Mouse (Mus musculus) kidney, adult 18-20 months (tissue): ENCODE data around the gene Rpl35a.
"Not testable (repeated sequence)": the region's sequence is repeated elsewhere in the genome, so short reads cannot be mapped to it uniquely, and the experiment has no call there.

Experiments
- DNase-seq: peaks from one replicate; pipeline ENCODE4 v3.0.0; 2021

Rpl35a gene

DNA sequence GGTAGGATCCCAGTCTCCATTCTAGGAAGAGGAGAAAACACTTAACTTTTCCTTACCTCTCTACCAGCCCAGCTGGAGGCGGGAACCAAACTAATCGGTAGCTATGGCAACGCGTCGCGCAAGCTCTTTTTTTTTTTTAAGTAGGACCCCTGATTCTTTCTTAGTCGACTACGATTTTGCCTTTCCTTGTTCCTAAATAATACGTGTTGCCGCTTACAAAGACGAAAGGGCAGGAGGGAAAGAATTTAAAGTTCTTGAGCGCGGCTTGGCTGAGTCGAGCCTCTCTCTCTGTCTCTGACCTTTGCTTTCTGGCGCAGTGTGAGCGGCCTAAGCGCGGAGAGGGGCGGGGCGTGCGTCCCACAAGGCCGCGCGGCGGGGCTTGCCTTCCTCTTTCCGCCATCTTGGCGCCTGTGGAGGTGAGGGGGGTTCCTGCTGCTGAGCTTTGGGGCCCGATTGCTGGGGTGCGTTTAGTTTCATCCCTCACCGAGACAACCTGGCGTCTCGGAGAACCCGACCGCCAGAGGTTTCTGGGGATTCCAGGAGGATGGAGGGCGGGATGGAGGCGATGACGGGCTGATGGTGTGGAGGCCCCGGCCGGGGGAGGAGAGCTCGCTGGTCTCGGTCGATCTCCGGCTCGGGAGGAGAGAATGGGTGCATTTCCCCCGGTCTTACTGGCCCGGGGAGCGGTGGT is at the start of gene Rpl35a, which contains the start of gene Iqcg:
Gene Rpl35a (plus strand): TSS at position 359 of the 691 bp plus-strand sequence.
Gene Iqcg (minus strand): TSS at position 124 of the 691 bp plus-strand sequence.
- peak; percentile 95 for DNase-seq

DNA sequence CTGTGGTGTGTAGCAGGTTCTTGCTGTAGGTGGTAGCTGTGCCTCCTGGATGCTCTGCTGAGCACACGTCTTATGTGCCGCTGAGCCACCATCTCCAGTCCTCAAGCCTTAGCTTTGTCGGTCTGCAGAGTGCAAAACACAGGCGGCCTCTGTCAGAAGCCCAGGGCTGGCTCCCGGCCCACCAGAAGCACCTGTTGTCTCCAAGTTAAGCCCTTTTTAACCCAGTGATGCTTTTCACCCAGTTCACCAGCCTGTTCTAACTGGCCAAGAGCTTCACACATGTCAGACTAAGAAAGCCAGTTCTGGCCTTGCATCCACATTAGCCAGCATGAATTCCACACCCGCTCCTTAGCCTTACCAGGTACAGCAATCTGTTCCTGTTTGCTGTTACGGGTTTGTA is 49.4 kb upstream of the Rpl35a start:
- DNase-seq, result no peak

DNA sequence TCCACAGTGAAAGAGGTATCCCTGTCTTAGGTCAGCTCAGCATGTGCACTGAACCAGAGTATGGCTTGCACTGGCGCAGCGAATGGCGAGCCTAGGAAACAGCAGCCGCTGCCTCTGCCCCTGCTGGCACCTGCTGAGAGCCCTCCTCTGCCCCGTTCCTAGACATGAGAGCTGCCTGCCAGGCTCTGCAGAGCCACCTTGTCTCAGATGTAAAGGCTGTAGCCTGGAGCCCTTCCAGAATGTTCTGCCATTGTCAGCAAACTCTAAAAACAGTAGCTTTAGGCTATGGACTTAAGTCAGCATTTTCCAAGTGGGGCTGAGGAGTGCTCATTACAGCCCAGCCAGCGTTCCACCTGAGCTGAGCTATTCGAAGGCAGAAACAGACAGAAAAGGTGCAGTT is 48.8 kb upstream of the Rpl35a start:
- DNase-seq, result peak; percentile 38

DNA sequence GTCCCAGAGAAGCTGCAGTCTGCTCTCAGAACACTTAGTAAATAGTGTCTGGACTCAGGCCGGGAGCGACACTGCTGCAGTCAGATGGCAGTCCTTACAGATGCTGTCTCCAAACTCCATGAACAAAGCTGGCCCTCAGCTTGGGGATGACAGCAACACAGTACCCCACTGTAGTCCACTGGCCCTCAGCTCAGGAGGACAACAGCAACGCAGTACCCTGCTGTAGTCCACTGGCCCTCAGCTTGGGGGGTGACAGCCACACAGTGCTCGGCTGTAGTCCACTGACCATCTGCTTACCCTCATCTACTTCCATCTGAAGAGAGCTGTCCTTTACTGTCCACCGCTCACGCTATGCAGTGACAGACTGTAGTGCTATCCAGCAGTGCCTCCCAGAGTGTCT is 46.1 kb upstream of the Rpl35a start:
- DNase-seq, result no peak

DNA sequence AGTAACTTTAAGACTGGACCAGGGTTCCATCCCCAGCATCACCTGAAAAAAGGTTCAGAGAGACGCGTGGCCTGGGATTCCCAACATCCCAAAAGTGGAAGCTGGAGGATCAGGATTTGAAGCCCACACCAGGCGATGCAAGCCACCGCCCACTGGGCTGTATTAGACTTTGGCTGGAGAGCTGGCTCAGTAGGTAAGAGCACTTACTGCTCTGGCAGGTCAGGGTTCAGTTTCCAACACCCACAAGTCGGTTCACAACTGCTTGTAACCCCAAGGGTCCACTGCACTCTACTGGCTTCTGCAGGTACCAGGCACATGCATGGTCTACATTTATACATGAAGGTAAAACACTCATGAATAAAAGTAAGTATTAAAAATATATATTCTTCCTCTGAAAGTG is 42.5 kb upstream of the Rpl35a start:
- no peak for DNase-seq

DNA sequence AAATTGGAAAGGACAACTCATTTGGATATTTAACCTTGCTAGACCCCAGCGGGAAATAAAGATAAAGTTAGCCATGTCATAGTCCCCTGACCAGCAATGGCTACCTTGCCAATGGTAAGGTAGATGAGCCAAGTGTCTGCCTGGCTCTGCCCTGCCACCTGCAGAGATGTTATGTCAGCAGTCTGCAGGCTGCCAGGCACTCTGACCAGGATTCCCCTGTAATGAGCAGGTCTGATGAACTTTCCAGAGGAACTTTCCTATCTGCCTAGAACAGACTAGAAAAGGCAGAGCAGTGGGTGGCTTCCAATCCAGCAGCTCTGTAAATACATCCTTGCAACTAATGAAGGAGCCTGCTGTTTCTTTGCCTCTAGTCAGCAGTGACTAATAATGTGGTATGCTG is 41.3 kb upstream of the Rpl35a start:
- DNase-seq, result peak; percentile 43

DNA sequence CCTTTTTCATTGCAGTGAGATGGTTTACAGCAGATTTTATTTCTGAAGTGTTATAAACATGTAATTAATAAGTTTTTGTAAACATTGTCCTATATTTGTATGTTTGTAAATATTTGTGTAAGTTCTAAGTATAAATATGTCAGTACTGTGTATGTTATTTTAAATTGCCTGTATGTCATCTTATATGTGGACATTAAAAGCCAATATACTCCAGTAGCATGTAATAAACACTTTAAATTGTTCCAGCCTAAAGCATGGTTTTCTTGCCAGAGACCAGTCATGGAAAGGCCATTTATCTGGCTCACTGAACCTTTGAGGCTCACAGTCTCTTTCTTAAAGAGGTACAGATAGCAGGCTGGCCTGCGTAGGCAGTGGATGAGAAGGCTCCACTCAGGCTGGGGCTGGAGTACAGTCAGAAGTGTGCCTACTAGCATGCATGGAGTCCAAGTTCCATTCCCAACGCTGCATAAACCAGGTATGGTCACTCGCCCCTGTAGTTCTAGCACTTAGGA is 40.8 kb upstream of the Rpl35a start:
- no peak for DNase-seq

DNA sequence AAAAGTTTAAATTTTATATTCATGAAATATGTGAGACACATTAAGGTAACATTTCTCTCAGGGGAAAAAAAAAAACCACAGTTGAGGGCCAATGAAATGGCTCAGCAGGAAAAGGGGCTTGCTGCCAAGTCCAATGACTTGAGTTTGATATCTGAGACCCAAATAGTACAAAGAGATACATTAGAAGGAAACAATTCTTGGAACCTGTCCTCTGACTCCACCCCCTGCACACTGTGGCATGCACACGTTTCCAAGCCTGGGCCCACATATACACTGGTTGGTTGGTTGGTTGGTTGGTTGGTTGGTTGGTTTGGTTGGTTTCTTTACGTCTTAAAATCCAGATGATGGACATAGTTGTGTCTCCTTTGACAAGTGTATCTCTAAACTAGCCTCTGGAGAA is 40.3 kb upstream of the Rpl35a start:
- DNase-seq, result no peak

DNA sequence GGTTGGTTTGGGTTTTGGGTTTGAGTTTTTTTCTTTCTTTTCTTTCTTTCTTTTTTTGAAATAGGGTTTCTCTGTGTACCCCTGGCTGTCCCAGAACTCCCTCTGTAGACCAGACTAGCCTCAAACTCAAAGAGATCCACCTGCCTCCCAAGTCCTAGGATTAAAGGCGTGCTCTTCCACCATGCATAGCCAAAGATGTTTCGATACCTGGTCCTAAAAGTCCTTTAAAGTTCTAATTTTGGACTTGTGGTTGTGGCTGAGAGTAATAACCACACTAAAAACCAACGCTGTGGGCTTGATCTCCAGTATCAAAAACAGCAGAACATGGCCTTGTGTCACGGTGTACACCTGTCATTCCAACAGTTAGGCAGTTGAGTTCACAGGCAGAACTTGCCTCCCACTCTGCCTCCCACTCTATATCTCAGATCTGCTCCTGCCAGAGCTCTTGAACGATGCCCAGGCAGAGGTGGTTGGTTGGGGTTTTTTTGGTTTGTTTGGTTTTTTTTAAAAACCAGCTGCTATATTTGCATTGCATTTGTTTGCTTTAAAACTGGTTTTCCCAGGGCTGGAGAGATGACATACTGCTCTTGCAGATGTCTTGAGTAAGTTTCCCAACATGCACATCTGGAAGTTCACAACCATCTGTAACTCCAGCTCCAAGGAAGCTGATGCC is 38.4 kb upstream of the Rpl35a start:
- DNase-seq, result no peak

DNA sequence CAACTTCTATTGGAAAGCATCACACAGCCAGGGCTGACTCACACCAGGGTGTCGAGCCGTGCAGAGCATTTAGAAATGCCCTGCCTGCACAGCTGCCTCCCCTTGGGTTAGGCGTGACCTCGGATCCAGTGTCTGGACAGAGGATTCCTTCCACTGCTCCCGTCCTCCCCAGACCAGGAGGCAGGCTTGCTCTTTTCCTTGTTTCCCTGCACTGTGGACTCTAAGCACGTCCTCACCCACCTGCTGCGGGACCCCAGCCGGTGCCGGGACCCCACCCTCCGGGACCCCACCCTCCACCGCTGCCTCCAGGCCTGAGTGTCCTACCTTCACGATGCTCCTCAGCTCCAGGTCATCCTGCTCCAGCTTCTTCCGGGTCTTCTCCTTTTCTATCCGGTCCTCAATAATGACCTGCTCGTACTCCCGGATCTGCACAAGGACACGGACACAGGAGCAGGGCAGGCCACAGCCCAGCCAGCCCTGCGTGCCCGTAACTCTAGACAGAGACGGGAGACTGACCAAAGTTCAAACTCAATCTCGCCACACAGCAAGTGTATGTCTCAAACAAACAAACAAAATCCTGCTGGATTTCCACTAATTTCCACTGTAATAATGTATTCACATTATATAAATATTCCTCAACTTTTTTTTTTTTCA is 37.0 kb upstream of the Rpl35a start:
- peak; percentile 50 for DNase-seq

DNA sequence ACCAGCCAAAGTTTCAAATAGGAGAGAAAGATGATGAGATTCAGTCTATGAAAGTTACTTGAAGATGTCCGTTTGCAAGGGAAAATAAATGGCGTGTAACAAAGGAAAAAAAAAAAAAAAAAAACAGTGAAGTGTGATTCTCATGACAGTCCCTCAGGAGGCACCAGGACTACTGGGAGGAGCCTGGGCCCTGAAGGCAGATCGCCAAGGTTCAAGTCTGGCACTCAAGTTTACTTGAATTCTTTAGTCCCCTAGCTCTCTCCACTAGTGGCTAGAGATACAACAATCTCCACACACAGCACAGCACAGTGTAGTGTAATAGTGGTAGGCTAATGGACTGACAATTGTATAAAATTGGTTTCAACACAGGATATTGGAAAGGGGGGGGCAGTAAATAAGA is 34.9 kb upstream of the Rpl35a start:
- no peak for DNase-seq

DNA sequence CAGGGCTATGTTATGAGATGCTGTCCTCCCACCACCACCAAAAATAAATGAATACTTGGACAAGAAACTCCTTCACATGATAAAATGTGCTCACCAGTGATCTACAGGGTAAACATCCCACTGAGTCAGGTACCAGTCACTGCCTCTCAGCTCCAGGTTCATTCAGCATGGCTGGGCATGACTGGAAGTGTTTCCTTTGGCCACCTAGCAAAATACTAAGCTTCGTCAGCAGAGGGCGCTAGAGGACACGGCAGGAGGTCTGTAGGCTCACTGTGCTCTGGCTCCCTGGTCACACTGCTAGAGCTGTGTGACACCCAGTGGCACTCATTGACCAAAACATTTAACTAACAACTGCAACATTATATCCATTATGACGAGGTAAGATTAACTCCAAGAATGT is 32.5 kb upstream of the Rpl35a start:
- peak; percentile 87 for DNase-seq

DNA sequence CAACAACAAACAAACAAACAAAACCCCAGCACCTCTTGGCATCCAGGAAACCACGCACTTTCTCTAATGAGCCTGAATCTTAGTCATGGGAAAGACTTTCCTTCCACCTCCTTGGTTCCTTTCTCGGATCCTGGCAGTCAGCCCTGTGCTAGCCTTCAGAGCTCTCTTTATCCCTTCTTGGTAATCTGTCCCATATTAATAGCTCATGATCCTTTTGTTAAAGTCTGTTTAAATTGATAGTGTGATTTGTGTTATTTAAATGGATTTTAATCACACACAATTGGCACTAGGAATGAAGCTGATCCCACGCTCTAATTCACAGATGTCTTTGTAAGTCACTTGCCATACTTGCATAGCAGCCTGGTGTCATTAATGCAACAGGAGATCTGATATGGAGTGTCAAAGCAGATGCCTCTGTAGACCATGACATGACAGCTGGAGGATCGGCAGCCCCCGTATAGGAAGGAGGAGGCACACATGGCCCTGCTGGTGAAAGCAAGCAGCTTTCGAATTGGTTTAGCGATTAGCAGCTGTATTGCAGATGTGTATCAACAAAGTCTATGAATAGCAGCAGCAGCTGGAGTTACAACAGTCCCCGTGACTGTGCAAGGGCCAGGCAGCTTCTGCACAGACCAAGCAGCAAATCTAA is 31.7 kb upstream of the Rpl35a start:
- DNase-seq, result no peak

DNA sequence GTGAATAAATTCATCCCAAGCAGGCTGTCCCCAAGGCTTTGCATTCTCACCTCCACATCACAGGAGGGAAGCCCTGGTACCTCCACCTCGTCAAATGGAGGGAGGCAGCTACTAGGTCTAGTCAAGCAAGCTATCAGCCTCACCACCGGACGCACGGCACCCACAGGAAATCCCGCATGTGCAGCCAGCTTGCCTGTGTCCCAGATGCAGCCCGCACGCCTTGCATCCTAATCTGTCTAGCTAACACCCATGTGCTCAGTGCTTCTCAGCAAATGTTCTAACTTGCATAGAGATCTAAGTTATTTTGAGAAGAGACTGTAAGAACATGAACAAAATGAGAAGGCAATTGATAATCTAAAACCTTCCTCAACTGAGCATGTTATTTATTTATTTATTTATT is 29.9 kb upstream of the Rpl35a start:
- no peak for DNase-seq

DNA sequence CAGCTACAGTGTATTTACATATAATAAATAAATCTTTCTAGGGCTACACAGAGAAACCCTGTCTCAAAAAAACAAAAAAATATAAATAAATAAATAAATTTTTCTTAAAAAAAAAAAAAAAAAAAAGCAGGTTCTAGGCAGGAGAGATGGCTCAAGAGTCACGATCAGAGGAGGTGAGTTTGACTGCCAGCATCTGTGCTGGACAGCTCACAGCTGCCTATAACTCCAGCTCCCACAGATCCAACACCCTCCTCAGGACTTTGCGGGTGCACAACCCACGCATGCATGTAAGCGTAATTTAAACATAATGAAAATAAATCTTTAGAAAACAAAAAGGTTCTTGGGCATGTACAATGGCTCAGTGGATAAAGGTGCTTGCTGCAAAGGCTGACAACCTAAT is 20.2 kb upstream of the Rpl35a start:
- DNase-seq, result no peak

DNA sequence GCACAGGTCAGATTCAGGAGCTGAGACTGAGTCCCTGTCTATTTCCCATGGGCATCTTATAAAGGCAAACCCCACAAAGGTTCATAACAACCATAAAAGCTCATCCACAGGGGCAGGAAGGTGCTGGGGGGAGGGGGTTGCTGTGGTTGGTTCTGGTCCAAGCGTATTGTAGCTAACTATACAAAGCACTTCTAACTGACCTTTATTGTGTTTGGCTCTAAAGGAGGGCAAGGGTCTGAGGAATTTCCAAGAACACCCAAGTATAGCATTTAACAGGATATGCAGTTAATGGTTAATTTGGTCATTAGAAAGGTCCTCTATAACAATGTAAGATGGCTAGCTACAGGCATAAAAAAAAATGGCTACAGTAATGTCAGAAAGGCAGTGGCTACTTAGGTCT is 13.6 kb upstream of the Rpl35a start:
- no peak for DNase-seq

DNA sequence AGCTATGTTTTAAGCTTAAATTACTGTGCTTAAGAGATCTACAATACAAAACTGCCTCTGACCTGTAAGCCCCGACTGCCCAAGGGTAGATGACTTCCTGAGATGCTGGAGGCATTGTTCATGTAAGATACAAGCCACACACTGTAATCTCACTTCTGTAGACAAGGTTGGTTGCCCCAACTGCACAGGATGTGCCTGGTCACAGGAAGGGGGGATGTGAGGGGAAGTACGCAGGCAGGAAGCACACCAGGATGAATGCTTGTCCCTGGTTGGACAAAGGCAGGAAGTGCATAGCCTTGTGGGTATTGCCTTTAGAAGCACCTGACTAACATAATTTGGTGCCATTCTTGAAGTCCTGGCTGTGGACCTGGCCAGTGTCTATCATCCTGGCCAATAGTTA is 13.0 kb upstream of the Rpl35a start:
- no peak for DNase-seq

DNA sequence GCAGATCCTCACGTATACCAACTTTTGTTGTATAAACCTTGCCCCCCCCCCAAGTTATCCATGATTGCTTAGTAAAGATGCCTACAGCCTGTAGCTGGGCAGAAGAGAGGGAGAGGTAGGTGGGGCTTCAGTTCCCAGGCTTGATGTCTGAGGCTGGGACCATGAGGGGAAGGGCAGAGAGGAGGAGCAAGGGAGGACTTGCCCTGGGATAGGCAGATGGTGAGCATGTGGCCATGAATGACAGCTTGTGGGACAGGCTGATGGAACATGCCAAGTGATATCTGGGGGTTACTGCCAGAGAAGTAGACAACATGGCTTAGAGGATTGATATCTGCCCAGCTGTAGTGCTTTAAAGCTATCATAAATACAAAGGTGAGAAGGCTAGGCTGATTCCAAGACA is 8.2 kb upstream of the Rpl35a start:
- DNase-seq, result no peak

DNA sequence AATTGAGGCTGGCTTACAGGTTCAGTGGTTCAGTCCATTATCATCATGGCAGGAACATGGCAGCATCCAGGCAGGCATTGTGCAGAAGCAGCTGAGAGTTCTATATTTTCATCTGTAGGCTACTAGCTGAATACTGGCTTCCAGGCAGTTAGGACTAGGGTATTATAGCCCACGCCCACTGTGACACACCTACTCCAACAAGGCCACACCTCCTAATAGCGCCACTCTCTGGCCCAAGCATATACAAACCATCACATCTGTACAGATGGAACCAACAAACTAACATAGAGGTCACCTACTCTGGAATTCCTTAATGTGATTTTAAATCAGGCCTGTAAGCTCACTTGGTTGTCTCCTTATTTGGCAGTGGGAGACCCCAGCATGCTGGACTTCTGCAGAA is 7.6 kb upstream of the Rpl35a start:
- DNase-seq, result no peak

DNA sequence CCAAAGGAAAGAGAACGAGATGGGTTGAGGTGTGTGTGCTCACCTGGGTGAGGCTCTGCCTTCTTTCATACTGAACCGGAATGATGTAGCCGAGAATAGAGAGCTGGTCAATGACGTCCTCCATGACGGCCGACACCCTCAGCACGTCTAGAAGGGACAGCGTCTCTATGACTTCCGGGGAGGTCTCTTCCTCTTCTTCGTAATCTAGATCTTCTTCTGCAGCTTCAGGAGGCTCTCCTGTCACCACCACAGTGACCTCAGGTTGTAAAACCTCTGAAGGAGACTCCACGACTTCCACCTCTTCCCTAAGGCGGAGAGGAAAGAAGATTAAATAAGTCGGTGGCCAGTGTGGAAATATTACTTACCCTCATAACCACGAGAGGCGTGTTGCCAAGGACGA is 6.4 kb upstream of the Rpl35a start:
- DNase-seq, result no peak

DNA sequence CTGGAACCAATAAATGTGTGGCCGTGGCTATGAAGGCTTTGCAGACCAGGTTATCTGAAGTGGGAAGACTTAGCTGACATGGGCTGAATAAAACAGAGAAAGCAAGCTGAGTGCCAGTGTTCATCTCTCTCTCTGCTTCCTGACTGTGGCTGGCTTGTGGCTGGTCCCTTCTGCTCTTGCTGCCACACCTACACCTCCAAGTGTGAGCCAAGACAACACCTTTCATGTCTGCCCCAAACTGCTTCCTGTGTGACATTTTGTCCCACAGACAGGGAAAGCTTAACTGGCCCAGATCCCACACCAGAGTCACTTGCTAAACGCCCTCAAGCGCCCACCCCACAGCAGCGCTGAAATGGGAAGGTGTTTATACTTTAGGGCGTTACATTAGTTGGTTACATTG is 3.1 kb upstream of the Rpl35a start:
- DNase-seq, result no peak

DNA sequence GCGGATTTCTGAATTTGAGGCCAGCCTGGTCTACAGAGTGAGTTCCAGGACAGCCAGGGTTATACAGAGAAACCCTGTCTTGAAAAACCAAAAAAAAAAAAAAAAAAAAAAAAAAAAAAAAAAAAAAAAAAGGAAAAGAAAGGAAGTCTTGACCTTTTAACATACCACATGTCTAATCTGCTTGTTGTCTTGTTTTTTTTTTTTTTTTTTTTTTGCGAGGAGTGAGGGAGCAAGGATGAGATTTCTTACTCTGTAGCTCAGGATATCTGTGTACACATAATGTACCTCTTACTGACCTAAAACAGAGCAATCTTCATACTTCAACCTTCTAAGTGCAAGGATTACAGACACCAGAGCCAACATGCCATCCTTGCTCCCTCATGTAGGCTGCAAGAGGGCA is 1.3 kb upstream of the Rpl35a start:
- DNase-seq, result not testable (repeated sequence)

DNA sequence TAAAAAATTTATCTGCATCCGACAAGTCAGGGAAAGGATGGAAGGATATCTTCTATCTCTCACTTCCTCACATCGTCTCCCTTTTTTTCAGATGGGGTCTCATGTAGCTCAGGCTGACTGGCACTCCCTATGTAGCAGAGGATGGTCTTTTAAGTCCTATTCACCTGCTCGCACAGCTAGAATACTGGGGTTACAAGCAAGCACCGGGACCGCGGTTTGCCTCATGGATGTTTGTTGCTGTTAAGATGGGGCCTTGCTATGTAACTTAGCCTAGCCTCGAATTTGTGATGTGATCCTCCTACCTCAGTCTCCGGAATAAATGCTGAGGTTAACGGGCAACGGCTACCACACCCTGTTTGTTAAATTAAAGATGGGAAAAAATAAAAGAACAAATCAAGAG is 598 bp upstream of the Rpl35a start:
- DNase-seq, result no peak

DNA sequence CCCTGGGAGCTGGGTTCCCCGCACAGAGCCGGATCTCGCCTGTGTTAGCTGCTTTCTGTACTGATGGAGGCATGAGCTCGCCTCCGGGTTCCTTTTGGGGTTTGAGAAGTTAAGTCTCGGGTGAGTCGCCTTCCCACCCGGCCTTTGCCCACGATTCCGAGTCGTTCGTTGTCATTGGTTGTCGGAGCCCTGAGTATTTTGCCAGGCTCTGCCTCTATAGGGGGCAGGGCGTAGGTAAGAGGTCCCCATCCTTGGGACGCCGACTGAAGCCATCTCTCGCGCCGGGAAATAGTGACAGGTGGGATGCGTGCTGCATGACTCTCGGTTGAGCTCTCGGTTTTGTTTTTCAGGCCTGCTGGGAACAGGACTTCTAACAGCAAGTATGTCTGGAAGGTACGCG is 533 bp downstream of the Rpl35a start:
- DNase-seq, result no peak
